Mouse (Mus musculus) megakaryocyte progenitor cell, adult 5-6 weeks (primary cell): ENCODE measurements at regions not wholly inside any gene's neighbourhood (a gene's known extent, or its start where the extent isn't known, plus 50 kb on each side); places are given as distances from the start of the nearest gene placed in this dataset.
"Not testable (repeated sequence)": the region's sequence is repeated elsewhere in the genome, so short reads cannot be mapped to it uniquely, and the experiment has no call there.

Experiments used
- ATAC-seq: replicated peaks from 2 replicates; pipeline ENCODE4 v1.8.0; 2016; ENCODE audit warnings: mild to moderate bottlenecking, moderate TSS enrichment, inconsistent platforms; ENCODE audit not compliant: poor library complexity

DNA sequence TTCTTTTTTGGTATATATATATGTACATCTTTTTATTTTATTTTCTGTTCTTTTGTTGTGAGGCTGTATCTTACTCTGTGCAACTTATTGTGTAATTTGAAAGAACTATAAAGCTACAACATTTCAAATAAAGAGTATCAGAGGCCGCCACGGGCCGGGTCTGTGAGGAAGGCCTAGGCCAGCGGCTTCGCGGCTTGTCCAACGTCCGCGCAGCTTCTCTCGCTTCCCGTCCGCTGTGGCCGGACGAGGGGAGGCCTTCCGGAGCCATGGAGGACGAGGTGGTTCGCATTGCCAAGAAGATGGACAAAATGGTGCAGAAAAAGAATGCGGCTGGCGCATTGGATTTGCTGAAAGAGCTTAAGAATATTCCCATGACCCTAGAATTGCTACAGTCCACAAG lies 167.4 kb downstream of the Kif21a start:
- ATAC-seq = peak; percentile 65

DNA sequence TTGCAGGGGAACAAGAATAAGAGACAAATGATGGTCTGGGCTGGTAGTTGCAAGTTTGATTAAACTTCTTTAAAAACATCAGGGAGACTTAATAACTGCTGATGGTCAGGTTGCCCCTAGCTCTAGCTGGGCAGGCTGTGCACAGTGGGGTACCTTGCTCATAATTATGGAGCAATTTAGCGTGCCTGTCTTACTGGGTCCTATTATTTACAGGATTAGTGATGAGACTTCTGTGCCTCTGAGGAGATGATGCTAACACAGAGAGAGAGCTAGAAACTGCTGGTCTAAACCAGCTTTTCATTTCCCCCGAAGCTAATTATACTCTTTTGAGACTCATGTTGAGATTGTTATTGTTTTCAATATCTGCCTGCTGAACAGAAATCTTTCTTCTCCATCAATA lies 180.3 kb downstream of the Kif21a start:
- no peak for ATAC-seq

DNA sequence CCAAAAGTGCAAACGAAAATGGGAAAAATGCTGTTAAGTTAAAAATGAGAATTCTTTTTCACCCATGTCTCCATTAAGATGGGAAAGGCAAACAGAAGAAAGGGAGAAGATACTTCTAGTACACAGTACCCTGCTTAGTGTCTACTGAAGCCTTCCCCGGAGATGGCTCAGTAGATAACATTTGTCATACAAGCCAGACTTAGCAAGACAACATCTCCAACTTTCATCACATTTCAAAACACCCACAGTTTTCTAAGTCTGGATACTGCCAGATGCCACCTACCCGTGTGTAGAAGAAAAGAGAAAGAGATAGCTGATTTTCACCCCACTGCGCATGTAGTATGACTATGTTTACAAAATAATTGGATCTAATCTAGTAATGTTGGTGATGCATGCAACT lies 174.5 kb upstream of the Cpne8 start:
- not testable (repeated sequence) for ATAC-seq

DNA sequence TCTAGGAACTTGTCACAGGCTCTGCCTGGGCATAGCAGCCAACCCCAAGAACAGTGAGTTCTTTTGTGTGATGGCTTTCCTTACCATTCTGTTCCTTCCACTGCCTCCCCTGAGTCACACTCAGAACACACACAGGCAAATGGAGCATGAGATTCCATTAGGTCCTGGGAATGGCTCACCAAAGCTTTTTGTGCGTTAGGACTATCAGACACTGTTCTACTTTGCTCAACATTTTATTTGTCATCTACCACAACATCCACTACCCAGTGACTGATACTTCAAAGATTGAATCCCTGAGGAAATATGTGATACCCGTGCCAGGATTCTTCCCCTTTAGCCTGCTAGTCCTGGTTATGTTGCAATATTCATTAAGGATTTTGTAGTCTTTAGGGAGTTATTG lies 172.8 kb upstream of the Cpne8 start:
- no peak for ATAC-seq

DNA sequence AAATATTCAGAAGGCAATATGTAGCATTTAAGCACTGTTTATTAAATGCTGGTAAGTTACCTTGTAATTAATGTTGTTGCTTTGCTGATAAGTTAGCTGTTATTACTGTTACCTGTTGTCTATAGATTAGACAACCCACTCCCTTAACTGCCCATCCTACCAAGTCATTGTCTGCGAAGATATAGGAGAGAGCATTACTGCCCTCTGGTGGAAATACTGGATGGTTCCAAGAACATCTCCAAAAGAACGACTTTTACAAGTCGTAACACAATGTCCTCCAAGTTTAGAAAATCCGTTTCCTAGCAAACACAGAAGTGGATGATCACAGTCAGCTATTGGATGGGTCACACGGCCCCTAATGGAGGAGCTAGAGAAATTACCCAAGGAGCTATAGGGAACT lies 162.2 kb upstream of the Cpne8 start:
- peak; percentile 65; the same call in 1 of the 2 replicates for ATAC-seq

DNA sequence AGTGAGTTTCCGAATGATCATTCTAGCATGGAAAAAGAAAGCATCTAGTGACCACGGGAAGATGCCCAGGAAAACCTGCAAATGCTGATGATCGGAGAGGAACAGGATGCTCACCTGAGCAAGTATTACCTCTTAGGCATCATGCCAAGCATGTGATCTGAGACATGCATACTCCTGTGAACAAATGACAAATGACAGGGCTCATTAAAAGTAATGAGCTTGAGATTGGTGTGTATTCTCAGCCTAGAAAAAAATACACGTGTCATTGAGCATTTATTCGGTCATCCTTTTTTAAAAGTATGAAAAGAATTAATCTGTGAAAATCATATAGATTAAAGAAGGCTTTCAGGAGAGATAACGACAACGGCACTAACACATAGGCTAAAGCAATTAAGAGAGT lies 156.4 kb upstream of the Cpne8 start:
- no peak for ATAC-seq

DNA sequence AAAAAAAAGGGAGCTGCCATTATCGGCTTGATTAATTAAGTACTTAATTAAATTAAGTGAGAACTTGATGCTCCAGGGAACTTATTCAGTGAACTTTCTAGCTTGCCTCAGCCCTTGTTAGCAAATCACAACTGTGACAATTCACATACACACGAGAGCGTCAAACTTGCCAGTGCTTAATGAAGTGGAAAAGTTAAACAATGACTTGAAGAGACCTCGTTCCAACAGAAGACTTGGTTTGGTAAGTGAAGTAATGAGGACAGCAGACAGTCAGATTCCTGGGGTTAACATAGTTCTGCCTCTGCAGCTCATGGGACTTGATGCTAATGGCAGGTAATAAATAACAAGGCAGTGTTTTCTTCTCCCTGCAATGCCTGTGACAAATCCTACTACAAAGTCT lies 148.6 kb upstream of the Cpne8 start:
- no peak for ATAC-seq

DNA sequence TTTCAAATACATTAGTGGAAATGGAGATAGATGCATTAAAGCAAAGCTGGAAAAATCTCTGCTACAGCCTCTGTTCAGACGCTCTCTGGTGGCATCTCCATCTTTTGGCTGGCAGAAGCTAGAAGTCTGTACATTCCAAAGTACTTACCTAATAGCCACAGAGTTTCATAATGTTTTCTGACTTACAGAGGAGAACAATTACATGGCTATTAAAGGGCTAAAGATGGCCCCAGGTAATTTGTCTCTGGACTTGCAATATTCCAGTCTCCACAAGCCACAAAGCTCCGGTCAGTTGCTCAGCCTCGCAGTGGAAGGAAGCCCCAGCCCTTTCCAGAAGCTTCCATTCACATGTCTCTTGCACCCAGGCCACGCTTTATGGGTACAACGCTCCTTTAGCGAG lies 143.1 kb upstream of the Cpne8 start:
- no peak for ATAC-seq

DNA sequence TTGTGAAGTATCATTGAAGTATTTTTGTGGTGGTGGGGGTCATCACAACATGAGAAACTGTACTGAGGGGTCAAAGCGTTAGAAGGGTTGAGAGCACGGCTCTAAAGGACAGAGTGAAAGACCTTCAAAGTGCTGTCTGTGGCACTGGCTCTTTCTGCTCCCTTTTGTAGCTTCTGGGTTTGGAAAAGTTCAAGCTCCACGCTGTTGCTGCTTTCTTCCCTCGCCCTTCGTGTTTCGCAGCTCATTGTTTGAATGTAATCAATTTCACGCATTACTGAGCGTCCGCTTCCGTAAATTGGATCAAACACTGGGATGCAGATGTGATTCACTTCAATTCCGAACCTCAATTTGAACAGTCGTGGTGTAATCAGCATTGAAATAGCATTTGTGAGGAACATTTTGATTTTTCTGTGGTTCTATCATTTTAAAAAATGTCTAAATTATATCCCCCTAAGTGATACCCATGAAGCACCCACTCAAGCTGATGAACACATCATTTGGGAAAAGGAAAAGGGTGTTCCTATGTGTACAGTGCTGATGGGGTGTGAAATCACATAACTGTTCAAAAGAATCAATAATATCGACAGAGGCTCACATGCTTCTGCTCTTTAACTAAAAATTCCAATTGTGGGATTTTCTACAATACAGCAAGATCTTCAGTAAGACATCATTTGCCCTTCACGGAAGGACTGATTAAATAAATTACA lies 140.9 kb upstream of the Cpne8 start:
- ATAC-seq = no peak

DNA sequence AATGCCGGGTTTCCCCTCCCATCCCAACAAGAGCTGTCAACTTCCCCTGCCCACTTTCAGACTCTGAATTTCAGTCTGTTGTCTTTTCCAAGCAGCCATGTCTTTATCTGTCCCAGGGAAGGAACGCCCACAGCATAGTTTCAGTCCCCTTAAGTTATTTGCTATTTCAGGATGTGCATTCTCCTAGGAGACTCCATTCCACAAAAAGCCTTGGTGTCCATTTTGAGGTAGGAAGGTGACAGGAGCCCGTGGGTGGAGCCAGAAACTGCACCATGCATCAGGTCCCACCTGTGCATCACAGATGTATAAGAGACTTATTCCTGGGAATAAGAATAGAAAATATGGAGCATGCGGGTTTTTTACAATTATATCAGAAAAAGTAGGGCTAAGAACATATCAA lies 138.9 kb upstream of the Cpne8 start:
- ATAC-seq = no peak

DNA sequence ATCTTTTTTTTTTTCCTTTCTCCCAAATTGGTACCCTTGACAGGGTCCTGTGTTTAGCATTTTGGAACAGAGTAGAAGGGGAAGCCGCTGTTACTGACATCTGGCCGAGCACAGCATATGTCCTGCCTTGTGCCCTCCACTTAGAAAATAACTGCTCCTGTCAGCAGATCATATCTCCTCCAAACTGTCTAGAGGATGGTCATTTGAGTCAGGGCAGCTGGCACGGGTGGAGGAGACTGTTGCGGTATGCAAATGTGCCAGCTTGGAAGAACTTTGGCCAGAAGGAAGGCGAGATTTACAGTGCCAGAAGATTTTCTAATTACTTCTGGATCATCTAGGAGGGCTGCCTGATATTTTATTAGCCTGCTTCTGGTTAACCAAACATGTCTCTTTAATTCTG lies 134.7 kb upstream of the Cpne8 start:
- ATAC-seq = no peak

DNA sequence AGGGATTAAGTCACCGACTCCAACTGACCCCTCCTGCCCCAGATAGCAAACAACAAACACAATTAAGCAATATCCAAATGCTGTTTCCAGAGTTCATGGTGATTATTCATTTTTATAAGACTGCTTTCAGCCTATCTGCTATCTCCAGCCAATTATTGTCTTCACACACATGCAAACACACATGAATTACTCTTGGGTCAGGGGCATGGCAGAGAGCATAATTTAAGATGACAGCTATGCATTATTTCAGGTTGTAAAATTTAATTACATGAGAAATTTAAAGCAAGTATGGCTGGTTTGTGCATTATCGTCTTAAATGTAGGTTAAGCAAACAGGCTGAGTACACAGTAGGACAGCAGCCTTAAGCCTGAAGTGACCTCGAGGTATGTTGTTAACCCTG lies 131.1 kb upstream of the Cpne8 start:
- ATAC-seq = no peak

DNA sequence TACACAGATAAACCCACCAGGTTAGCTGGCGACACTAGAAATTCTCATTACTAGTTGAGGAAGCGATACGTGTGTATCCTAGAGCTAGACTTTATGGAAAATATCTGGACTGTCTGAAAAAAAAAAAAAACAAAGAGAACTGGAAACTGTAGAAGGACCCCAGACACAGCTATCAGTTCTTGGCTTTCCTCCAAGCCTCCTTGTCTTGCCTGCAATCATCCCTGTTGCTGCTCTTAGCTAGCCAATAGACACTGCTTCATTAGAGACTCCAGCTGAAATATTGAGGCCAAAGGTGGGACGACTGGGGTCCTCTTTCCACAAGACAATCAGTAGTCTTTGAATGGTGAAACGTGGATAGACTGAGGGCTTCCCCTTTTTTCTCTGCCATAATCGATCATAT lies 129.0 kb upstream of the Cpne8 start:
- ATAC-seq = no peak

DNA sequence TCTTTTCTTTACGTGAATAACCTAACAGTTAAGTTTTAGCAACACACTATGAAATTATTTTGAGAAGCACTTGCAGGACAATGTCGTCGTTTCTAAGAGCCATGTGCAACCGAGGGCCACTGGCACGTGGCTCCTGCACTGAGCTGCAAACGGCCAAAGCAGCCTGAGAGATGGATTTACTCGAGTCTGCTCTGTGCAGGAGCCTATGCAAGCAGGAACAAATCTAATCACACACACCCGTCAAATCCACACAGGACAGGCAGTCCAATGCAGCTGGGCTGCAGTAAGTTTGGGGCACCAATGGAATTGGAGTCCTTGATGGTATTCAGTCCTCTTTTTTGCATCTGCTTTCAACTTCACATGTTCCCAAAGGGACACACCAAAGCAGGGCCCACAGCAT lies 118.8 kb upstream of the Cpne8 start:
- ATAC-seq = no peak

DNA sequence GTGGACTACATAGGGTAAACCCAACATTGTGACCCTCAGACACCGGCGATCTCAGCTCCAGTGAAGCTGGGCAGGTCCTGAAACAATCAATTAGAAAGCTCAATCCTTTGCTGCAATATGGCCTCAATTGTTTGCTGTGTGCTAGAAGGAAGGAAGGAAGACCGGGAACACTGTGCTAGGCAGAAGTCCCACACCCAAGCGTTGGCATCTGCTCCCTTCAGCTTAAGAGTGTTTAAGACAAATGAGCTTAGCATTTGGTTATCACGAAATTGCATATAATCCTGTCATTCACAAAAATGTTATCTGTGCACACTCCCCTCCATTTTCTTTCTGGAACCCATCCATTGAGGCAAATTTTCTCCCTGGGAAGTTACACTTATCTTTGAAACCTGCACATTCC lies 110.7 kb upstream of the Cpne8 start:
- no peak for ATAC-seq

DNA sequence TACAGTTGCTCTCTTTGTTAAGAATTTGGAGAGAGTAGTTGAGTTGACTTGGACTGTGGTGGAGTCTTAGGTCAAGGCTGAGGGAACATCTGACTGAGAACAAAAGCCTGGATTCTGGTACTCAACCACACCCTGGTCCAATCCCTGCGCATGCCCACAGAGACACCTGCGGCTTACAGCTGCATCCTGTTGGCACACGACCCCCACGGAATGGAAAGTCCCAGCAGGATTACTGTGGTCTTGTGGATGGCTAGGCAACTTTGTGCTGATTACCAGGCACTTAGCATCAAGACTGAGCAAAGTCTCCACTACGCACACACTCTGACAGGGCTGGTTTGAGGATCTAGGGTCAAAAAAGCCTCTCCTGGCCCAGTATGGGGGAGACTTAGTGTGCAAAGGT lies 105.5 kb upstream of the Cpne8 start:
- no peak for ATAC-seq

DNA sequence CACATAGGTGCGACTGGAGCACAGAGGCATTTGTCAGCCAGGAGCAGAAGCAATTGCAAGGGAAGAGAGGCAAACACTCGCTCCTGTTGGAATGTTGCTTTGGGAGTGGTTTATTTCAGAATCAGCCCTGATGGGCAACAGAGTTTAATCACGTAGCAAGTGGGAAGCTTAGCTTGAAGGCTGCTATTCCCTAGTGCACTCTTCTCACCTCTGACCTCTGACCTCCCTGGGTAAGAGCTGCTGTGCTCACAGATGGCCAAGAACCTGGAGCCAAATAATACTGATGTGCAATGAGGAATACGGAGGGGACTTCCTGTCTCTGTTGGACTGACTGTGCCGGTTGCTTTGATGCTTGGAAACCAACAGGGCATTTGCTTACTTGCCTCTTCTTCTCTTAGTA lies 88.3 kb upstream of the Cpne8 start:
- ATAC-seq = no peak

DNA sequence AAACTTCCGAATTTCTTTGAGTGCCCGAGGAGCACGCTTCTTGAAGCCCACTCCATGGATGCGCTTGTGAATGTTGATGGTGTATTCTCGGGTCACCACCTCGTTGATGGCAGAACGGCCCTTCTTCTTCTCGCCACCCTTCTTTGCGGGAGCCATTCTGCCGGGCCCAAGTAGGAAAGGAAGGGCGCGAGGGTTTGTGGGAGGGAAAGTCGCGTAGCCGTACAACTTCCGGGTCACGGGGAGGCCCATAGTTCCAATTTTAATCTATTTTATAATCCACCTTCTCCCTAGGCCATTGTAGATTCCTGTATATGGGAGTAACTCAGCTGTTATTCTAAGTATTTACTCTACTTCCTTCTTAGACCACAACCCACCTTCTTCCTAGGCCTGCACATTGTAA lies 85.3 kb upstream of the Cpne8 start:
- ATAC-seq = peak; percentile 60

DNA sequence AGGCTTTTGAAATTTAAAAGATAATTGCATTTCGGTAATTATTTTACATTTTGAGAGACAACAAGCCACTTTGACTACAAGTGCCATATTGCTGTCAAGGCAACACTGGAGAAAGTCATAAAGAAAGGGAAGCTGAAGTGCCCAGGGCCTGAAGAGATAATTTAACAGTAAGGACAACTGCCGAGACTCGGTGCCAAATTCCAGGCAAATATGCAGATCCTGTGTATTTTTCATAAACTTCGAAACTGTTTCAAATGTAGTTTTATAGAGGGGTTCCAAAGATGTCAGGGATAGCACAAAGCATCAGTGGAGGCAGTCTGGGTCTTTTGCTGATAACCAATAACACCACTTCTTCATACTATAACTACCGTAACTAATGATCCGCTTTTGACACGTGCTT lies 54.7 kb upstream of the Cpne8 start:
- ATAC-seq = no peak
